Mouse (Mus musculus): ENCODE measurements at regions not wholly inside any gene's neighbourhood (a gene's known extent, or its start where the extent isn't known, plus 50 kb on each side); places are given as distances from the start of the nearest gene placed in this dataset.

- TF ChIP-seq CTCF (IDR thresholded peaks at IDR 0.05; ENCODE audit: low read depth, low read length) (no peak), EP300 (IDR thresholded peaks at IDR 0.05; ENCODE audit: insufficient read depth, low read depth, low read length) (no peak), POLR2A (IDR thresholded peaks at IDR 0.05; ENCODE audit: insufficient read depth, low read length) (no peak)
Observed at GRCm38 (mm10) chr1:35983361-35983760, 84.8 kb upstream of the Hs6st1 start.

Data from ES-Bruce4 (cell line).